Mouse (Mus musculus): ENCODE measurements around the gene Inpp4a.
A peak's percentile ranks its signal among the peaks of the same experiment; 100 is the strongest.

The Inpp4a gene

DNA sequence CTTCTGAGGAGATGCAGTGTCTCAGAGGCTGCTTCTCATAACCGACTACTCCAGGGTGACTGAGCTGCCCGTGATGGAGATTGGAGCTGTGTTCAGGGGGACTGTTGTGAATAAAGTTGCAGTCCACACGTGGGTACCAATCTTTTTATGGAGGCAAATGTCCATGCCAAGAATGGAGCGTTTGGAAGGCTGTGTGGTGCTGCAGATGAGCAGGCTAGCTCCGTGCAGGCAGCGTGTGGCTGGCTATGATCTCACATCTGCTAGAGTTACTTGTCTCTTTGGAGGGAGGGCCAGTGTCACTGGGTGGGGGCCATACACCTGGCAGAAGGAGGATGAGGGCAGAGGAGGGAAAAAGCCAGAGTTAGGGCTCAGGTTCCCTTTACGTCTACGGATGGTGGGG lies 59.0 kb downstream of the Inpp4a start:
- DNase-seq = no peak

DNA sequence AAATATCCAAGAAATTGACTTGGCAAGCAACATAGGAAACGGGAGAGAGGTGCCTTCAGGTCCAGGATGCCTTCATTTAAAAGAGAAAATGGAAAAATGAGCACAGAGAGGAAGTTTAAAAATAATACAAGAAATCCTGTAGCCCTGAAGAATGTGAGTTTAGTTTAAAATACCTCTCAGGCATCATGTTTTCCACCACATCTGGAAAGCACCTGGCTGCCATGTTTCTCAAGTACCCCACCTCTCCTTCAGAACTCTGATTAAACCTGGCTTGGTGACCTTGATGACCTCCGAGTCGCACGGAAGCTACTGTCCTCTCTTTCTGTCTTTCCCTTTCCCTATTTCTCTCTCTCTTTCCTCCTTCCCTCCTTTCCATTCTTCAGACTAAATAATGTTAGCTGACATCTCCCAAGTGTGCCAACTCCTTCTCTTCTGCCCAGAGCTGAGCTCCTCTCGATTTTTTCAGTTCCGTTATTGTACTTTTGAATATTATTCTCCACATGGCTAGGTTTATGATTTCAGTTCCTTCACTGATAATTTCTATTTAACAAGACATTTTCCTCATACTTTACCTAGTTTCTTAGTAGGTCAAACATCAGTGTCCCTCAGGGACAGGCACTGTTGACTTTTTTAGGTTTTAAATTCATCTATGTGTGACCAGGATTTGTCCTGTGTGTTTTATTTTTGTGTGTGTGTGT lies 59.9 kb downstream of the Inpp4a start:
- DNase-seq = no peak

DNA sequence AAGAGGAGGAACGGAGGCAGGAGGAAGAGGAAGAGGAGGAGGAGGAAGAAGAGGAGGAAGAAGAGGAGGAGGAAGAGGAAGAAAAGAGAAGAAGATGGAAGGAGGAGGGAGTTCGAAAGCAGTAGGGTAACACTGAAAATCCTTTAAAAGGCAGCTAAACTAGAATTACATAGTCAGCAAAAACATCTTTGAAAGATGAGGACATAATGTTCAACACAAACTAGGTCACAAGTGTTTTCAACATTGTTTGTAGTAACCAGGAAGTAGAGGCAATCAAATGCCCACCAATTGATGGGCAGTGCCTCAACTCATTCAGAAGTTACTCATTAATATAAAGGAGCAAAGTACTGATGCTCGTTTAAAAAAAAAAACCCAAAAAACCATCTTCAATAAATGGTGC lies 61.1 kb downstream of the Inpp4a start:
- DNase-seq = no peak

DNA sequence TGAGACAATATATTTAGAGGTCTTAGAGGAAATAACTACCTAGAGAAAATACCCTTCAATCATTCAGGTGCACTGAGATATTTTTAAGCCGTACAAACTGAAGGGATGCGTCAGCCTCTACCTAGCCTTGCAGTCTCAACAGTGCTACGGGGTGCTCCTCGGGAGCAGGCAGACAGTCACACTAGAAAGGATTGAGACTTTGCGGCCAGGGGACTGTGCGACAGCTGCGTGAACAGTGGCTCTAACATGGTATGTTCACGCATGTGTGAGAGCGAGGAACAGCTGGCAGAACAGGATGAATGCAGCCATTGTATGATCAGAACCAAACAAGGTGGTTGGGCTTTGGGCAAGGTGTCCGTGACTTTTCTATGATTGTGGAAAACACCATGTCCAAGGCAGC lies 63.1 kb downstream of the Inpp4a start:
- DNase-seq = no peak

DNA sequence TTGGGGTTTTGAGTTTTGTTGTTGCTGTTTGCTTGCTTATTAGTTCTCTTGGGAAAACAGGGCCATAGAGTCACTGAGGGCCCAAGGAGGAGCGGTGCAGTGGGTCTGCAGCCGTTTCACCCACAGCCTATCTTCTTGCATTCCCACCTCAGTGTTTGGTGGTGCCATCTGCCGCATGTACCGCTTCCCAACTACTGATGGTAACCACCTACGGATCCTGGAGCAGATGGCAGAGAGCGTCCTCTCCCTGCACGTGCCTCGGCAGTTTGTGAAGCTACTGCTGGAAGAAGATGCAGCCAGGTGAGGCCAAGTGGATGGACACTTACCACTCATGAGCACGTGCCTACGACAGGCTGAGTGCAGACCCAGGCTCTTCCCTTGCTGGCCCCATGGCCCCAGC lies 68.5 kb downstream of the Inpp4a start:
- no peak for DNase-seq

DNA sequence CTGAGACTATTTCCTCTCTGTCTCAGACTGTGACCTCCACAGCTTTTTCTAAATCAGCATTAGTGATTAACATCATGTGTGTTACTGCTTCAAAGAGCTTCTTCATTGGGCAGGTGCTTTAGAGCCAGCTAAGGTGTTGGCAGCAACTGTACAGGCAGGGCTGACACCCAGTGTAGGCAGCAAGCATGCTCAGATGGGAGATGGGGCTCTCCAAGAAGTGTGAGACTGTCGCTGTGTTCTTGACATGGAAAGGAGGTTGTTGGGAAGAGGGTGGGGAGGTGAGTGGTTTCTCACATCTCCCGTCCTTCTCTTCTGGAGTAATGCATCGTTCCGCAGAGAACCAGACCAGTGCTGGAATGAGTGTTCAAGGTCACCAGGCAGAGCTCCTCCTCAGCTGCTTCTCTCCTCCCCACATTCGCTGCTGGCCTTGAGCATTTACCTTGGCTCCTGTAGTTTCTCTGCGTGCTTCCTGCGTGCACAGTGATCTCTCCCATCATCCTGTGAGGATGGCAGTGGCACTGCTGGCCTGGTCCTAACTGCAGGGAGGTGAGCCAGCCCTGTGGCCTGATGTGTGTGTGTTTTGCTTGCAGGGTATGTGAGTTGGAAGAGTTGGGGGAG lies 69.2 kb downstream of the Inpp4a start:
- DNase-seq = no peak

DNA sequence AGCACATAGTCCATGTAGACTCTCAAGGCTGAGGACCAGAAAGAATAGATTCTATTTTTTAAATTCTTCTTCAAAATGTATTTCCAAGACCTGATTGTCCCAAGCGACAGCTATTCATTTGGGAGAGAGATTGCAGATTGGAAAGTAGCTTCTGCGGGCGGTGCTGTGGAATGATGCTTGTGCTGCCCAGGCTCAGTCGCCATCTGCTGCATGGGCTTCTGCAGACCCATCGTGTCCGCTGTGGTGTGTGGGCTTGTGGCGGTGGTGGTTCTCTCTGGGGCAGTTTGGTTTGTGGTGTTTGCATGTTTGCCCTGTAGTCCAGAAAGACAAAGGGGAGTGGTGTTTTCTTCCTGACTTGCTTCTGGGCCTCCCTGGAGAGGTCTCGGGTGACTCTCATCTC lies 76.5 kb downstream of the Inpp4a start:
- no peak for DNase-seq

DNA sequence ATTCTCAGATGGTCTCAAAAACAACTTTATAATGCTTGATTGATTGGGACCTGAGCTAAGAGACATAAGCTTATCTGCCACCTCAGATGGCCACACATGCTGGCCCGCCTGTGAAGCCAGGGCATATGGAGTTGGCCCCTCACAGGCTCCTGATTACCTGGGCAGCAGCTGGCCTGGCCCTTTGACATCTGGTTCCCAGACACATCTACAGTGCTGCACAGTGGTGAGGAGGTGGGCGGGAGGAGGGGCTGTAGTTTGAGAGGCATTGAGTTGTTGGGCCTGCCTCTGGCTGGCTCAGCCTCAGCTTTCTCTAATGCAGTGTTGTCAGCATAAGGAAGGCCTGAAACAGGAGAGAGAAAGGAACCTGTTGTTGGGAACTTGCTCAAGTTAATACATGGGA lies 77.1 kb downstream of the Inpp4a start:
- no peak for DNase-seq

DNA sequence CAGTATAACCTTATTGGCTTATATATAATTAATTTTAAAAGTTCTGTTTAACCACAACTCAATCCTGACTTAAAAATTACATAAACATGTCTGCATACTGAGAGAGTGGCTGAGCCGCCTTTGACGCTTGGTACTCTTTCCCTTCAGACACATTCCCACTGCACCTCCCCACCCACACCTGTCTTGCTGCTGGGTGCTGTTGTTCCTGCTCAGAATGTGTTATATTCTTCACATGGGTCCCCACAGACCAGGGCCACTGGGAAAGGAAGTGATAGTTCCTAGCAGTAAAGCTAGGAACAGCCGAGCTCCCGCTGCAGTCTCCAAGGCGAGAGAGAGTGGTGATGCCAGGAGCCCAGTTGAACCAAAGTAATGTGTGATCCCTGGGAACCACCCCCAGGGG lies 78.4 kb downstream of the Inpp4a start:
- no peak for DNase-seq

DNA sequence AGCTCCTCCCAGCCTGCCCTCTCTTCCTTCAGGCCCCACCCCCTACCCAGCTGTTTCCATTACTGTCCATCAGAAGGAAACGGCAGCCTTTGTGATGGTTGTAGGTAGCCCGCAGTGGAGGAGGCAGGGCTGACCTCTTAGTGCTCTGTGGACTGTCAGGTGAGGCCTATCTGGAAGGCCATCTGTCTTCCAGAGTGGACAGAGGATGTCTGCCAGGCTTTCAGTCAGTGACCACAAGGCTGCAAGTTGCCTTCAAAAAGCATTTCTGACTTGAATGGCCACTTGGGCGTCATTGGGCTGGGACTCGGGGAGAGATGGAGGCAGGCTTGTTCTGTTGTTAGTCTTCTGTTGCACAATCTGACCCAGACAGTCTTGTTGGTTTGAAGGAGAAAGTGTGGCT lies 79.9 kb downstream of the Inpp4a start:
- no peak for DNase-seq

DNA sequence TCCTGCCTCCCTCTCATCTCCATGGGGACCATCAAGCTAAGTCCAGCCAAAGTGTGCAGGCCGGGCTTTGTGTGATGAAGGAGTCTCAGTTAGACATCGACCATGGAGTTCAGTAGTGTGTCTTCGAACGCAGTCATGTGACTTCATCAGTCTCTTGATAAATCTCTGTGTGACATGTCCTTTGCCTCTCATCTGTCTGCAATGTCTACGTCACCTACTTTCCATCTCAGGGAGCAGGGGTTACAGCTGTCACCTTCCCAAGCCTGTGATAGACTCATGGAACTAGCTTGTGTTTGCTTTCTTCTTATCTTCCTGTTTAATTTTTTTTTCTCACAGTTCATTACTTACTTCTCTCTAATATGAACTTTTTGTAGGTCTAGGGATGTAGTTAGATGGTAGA lies 81.2 kb downstream of the Inpp4a start:
- no peak for DNase-seq

DNA sequence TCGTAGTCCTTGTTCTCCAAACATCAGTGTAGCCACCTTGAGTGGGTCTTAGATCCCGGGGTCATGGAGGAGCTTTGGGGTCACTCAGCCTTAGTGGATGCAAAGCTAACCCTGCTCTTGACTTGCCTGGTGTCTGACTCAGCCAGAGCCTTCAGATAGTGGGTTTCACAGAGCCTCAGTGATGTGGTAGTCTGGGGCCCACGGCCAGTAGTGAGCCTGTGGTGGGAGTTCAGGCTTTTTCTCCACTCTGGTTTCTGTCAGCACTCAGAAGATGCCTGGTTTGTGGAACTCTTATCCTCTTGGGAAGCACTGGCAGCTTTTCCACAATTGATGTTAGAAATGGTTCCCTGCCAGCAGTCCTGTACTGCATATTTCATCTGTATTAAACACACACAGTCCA lies 84.6 kb downstream of the Inpp4a start:
- no peak for DNase-seq

DNA sequence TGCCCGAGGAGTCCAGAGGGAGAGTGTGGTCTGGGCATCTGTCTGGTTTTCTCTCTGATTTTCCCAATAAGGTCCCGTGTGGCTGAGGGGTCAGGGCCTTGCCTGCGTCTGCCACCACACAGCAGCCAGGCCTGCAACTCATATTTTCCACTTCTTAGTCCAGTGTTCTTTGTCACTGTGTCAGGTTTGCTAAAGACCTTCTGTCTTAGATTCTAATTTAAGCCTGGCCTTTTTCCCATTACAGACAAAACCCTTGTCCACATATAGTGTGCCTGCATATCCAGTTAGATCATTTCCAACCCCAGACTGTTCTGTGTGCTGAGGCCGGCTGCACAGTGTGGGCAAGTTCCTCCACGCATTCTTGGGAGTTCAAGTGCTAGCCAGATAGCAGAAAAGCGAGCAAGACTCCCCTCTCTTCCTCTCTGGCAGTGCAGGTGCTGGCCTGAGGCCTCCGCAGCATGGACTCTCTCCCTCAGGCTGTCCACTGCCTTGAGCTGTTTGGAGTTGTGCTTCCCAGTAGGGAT lies 86.8 kb downstream of the Inpp4a start:
- DNase-seq = no peak

DNA sequence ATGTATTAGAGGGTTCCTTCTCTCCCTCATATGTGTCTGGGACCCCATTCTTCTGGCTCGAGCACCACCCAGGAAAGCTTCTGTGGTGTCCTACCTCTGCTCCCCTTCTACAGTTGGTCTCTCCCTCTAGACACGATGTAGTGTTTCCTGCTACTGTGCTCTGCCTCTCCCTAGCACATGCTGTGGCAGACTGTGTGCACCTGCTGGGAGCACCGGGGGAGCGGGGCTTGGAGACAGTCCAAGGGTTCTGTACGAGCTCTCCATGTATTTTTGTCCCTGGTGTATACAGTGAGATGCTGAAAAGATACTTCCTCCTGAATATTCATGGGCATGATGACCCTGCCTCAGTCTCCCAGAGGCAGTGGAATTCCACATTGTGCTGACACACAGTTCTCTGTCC lies 93.5 kb downstream of the Inpp4a start:
- no peak for DNase-seq

DNA sequence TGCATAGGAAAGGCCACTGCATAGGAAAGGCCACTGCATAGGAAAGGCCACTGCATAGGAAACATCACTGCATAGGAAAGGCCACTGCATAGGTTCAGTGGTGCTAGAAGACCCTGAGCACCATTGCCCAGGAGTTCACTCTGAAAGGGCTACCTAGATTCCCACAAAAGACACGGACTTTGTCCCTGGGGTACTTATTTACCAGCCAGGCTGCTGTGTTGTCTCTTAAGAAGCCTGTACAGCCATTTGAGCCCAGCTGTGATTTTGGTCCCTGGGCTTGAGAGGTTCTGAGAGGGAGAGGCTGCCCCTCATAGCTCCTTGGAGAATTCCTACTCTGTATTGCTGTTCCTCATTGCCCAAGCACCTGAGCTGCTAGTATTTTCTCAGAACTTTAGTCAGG lies 96.8 kb downstream of the Inpp4a start:
- DNase-seq = no peak

DNA sequence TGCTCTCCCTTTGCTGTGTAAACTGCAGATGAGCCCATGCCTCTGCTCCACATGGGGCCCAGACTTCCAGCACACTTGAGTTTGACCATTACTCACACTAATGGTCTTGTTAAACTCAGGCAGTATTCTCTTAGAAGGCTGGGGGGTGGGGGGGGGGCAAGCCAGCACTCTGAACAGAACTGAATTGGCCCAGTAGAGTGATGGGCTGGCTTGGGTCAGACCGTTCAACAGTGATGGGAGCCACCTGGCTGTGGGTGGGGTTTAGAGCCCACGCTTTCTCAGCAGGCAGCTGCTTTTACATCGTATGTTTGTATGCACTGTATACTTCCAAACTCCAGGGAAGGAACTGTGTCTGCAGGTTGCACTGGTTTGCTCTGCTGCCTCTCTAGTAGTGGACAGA lies 99.3 kb downstream of the Inpp4a start:
- DNase-seq = no peak

DNA sequence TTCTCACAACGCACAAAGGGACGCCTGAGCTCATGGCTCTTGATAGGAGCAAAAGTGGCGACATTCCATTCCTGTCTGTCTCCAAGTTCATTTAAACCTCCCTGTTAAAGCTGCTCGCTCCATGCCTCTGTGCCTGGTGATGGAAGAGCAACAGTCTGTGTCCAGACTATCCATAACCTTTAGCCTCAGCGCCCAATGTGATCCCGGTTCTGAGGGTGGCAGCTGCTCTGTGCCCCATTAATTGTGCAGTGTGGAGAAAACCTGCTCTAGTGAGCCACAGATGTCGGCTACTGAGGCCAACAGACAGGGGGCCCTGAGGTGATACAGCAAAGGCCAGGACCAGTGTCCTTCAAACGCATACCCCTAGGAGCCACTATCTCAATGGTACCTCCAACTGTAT lies 100.1 kb downstream of the Inpp4a start:
- DNase-seq = no peak

DNA sequence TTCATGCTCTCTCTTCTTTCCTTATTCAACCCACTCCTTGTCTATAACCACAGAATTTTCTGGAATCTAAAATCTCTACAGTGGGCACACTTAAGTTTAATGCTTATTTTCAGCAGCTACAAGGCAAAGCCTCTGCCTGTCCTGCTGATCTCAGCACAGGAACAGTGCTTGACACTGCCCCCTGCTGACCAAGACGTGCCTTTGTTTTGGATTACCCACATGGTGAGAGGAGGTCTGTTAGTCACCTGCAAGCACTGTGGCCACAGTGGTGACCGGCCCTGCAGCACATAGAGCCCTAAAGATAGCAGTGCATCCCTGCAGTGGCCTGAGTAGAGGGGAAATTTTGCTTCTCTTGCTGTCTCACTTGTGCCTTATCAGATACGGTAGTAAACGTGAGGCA lies 102.0 kb downstream of the Inpp4a start:
- DNase-seq = peak; percentile 12 to 16

DNA sequence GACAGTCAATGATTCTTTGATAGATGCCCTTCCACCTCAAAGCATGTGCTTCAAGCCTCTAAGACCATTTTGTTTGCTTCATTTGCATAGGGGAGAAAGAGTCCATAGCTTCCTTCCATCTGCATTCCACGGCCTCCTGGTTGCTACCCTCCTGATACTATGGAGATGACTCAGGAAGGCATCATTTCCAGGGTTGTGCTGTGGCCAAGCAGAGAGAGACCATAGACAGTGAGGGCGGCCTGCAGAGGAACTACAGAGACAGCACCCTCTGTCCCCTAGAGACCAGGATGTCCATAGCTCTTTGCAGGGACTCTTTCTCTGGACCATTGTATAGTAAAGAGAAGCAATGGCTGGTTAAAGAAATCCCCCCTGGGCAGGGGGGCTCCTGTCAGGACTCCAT lies 105.5 kb downstream of the Inpp4a start:
- DNase-seq = no peak

DNA sequence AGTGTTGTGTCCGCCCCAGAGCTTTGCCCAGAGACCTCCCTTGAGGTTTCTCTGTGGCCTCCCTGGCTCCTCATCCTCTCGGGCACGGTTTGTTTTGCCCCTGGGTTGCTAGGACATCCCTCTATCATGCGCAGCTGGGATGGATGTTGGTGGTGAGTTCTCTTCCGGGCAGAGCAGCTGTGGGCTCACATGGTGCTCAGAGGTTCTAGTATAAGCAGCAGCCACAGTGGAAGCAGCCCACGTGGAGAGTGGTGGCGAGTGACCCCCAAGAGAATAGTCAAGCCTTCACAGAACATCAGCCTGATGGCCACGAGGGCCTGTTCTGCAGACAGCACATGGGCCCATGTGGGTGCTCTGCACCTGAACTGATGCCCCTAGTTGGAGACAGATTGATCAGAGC lies 107.6 kb downstream of the Inpp4a start:
- DNase-seq = no peak

DNA sequence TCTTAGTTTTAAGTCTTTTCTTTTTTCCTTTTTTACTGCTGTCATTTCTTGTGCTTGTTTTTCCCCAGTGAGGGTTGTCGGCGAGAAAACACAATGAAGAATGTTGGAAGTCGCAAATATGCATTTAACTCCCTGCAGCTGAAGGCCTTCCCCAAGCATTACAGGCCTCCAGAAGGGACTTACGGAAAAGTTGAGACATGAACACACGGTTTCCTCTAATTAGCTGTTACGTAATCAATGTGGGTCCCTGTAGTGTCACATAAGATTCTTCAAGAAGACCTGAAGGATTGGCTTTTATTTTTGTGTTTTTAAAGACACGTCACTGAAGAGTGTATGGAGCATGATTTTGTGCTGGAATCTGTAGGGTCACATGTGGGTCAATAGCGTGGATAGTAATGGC lies 108.4 kb downstream of the Inpp4a start:
- DNase-seq = no peak

DNA sequence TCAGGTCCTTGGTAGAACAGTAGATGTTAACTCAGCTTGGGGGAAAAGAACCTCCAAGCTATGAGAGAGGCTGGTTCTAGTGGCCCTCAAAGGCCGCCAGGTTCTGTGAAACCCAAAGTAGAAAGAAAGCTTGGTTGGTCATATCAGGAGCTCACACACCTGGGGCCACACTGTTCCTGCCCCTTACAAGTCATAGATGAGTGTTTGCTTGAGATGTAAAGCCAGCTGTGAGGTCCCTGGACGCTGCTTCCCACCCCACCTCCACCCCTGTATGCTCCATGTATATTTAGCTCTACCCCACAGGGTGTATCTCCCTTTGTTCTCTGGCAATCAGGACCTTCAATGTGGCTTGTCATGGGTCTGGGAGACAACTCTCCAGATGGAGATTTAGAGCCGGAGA lies 109.0 kb downstream of the Inpp4a start:
- DNase-seq = no peak

DNA sequence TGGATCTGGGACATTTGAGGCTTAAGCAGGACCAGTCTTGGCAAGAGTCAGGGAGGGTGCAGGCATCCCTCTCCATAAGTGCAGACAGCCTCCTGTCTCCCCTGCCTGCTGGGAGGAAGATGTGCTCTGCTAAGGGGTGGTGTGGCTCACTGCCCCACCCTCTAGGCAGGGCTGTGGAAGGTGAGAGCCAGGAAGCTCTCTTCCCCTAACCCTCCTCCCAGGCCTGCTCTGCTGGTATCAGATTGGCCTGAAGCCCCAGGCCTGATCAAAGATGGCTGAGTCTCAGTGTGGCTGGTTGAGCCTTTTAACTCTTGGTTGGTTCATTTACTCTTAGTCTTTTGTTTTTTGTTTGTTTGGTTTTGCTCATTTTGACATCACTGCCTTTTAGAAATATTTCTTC lies 110.0 kb downstream of the Inpp4a start:
- DNase-seq = no peak

DNA sequence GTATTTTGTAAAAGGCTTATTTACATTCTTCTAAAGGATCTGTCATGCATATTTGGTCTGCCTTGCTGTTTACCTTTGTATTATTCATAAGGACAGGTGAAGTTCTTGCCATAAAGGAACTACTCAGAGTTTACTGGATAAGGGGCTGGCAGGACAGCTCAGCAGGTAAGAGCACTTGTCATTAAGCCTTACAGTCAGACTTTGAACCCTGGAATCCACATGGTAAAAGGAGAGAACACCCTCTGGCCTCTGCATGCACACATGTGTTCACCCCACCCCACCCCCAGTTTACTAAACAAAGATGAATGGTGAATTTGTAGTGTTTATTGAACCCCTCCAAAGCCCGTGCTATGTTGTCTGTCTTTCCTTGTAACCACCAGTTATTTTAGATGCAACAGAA lies 115.7 kb downstream of the Inpp4a start:
- DNase-seq = no peak

DNA sequence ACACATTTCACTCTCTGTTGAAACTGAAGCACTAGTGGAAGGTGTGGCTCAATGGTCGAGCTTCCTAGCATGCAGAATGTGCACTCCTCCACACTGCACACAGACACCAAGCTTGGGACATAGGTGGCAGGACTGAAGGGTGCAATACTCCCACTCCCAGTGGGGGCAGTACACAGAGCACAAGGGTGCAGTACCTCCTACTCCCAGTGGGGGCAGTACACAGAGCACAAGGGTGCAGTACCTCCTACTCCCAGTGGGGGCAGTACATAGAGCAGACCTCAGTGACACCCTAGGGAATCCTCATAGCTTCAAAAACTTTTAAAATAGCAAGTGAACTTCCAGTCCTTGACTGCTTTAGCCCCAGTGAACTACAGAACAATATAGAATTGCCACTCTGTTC lies 119.8 kb downstream of the Inpp4a start:
- DNase-seq = peak; percentile 19 to 24

Data from thymus, adult 18-20 months (tissue).